Mouse (Mus musculus) urinary bladder, postnatal 4 days (tissue): ENCODE data around the gene Snd1.
A peak's percentile ranks its signal among the peaks of the same experiment; 100 is the strongest.

ENCODE experiments used
- DNase-seq, 2 experiments: peaks; one replicate each; pipeline ENCODE4 v3.0.0; 2021 to 2022; ENCODE audit warnings: low spot score in 2 of 2

Gene Snd1

DNA sequence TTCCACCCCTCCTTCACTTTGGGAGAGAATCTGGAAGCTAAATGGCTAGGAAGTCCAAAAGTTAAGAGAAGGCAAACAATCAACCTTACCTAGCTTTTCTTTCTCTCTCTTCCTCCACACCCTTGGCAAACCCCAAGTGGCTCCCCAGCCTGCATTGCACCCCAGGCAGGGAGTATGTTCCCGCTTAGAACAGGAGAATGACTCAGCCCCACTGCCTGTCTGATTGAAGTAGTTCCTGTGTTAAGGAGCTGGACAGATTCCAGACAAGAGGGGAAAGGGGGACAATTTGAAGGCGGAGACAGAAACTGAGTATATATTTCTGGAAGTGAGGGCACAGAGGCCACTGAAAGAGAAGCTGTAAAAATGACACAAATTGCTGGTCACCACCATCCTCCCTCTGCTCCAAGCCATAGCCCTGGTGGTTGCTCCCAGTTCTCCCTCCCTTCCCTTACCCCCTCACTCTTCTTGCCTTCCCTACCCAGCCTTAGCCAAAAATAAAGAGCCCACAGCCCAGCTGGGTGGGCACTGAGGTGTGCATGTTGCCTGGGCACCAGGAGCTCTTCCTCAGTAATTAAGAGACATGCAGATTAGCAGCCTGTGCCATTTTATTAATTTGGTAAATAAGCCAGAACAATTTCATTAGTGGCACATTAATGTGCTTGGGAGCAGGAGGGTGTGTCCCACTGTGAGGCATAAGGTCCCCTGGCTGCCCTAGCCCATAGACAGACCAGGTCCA is 392.7 kb downstream of the Snd1 start:
- DNase-seq = no peak

- DNase-seq = no peak
These were observed 396.9 kb downstream of the Snd1 start for GRCm38 (mm10) chr6:28871725-28872420.

DNA sequence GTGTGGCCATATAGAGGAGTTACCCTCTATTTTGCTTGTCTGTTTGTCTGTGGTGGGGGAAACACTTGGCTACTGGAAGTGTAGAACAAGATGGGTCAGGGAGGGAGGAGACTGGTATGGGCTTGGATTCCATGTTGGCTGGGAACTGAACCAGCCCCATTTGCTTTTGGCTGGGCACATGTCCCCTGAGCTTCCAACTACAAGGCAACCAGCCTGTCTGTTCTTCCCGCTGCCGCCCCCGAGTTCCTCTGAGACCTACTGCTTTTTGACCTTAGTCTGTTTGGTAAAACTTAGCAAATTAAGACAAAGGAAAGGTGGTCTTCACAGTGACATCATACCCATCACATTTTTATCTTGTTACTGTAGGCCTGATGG is 397.5 kb downstream of the Snd1 start:
- DNase-seq = no peak

DNA sequence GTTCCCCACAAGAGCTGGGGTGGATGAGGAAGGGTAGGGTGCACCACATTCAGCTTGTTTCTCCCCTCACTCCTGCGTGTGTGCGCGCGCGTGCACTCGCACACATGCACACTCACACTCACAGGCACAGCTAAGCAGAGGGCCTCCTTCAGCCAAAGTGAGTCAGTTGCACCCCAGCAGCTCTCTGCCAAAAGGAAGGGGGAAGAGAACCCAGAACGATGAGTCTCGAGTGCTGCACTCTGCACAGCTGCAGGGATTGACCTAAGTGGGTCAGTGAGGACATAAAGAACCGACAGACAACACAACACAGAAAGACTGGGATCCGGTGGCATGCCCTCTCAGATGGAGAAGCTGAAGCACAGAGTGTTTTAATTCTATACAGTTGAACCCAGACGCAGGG is 399.1 kb downstream of the Snd1 start:
- no peak for DNase-seq

- DNase-seq = no peak
These were observed 399.8 kb downstream of the Snd1 start for GRCm38 (mm10) chr6:28874759-28875158.

- DNase-seq = no peak
These were observed 400.4 kb downstream of the Snd1 start for GRCm38 (mm10) chr6:28875333-28875732.

- DNase-seq = no peak
These were observed 401.6 kb downstream of the Snd1 start for GRCm38 (mm10) chr6:28876492-28876891.

DNA sequence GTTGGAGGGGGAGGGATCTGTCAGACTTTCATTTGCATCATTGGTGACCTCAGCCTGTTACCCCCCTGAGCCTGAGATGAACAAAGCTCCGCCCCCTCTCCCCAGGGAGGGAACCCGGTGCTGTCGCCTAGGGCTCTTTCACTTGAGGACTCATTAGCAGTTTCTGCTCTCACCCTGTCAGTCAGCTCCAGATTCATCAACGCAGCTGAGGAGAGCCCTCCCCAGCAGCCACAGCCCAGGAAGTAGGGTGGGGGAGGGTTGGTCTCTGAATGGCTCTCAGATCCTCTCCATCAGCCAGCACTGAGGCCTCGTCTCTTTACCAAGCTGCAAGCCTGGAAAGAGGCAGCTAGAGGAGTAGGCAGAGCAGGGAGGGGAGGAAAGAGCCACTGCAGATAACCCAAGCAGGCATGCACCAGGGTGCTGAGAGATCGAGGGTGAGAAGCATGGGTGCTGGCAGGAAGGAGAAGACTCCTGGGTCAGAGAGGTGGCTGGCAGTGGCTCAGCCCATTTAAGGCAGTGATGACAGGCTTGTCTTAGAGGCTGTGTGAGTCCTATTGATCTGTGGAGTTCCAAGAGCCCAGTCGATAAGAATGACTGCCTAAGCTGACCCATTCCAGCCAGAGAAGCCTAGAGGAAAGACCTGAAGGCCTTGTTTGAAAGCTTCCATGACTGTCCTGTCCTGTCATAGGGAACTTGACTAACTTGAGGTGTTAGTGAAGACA is 403.2 kb downstream of the Snd1 start:
- DNase-seq = no peak

GRCm38 (mm10) chr6:28879315-28879714 is 404.4 kb downstream of the Snd1 start:
- no peak for DNase-seq

DNA sequence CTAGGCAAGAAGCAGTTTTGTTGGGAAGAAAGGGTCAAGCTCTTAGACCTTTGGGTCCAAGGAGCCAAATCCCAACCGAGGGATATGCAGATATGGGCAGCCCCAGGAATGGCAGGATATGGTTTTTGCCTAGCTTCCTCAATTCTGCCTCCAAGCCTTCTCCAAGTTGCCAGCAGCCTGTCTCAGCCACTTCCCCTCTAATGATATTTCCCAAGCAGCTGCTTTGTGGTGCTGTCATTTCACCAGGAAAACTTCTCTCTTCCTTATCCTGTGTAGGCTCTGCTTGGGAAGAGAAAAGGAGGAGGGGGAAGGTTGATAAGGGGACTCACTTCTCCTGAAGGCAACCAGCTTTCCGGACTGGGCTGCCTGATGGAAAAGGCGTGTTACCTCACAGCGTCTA is 406.0 kb downstream of the Snd1 start:
- no peak for DNase-seq

GRCm38 (mm10) chr6:28883518-28883917 is 408.6 kb downstream of the Snd1 start:
- DNase-seq = no peak

- no peak for DNase-seq
These were observed 411.9 kb downstream of the Snd1 start for GRCm38 (mm10) chr6:28886724-28887440.

GRCm38 (mm10) chr6:28890426-28890825 is 415.5 kb downstream of the Snd1 start:
- DNase-seq = no peak

DNA sequence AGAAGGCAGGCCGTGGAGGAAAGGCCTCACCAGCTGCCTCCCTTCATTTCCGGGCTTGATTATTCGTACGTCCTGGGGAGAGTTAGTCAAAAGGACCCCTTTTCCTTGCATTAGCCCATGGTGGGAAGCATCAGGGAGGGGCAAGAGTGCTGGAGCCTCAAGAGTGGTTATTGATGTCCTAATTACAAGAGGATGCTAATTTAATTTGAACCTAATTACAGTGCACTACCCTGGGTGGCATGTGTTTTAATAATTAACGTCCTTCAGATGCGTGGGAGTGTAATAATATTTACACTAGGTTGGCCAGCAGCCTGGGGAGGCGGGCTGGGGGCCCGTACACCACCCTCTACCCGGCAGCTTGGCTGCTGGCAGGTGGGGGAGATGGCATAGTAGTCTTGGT is 416.5 kb downstream of the Snd1 start:
- no peak for DNase-seq

- DNase-seq = no peak
These were observed 420.1 kb downstream of the Snd1 start for GRCm38 (mm10) chr6:28895004-28895515.

GRCm38 (mm10) chr6:28895726-28896125 is 420.8 kb downstream of the Snd1 start:
- DNase-seq = no peak

DNA sequence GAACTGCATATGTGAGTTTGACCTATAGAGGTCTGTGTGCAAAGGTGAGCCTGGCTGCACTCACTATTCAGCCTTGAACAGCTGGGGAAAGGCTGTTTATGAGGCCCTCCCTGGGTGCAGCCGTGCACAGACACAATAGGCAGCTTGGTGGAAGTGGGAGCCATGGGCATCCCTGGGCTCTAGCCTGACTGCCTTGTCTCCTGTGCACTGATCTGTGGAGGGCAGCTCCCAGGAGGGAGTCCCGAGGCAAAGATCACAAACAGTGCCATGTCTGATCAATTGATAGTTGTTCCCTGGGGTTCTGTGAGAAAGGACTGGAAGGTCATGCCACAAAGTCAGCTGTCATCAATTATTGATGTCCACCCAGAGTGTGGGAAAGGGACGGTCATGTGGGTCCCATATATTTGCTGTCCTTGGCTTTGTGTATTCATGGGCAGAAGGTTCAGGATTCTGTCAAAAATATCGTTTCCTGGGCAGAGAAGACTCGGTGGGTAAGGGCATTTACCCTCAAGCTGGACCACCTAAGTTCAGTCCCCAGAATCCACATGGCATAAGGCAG is 421.9 kb downstream of the Snd1 start:
- DNase-seq = no peak

DNA sequence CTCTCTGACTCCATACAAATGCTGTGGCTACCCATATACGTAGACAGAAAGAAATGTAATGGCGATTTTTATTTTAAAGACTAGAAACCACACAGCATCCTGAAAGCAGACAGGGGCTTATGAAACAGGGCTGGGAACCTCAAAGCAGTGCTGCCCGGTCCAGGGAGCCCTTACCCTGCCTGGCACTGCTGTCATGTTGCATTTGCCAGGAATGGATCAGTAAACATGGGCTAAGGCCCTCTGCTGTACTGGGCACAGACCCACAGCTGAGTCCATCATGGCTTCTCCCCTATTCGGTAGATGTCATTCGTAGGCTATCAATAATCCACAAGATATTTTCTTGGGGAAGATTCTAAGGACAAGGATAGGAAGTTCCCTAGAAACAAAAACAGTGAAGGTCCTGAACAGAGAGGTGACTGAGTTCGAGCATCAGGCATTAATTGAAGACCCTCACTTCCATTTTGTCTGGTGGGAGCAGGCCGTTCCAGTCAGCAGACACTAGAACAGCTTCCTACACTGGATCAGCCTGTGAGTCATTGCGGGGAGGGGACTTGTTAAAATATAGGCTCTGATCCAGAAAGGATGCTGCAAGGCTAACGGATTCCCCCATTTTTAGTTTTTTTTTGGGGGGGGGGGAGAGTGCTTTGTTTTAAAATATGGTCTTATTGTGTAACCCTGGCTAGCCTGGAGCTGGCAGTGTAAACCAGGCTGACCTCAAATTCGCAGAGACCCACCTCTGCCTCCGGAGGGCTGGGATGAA is 422.6 kb downstream of the Snd1 start:
- DNase-seq = no peak

DNA sequence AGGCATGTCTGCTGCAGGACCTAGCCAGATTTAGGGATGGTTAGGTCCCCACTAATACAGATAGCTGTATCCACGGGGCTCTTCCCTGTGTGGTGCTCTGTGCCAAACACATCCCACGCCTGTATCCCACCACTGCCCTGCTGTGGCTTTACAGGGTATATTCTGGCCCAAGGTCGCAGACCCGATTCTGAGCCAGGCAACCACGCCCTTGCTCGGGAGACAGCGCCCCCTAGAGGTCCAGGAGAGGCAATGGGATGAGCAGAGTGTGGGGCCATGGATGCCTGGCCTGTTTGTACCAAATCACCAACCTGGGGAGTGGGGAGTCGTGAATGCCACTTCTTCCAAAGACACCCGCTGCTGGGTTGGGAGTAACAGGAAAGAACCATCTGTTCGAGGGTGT is 423.9 kb downstream of the Snd1 start:
- peak in 1 of 2 experiments; percentile 39 for DNase-seq

GRCm38 (mm10) chr6:28902573-28902972 is 427.6 kb downstream of the Snd1 start:
- no peak for DNase-seq

GRCm38 (mm10) chr6:28904417-28904816 is 429.5 kb downstream of the Snd1 start:
- DNase-seq = no peak
